Mouse (Mus musculus) small intestine, adult 2 months (tissue): ENCODE data around the gene Dmkn. TPM values are rescaled to one million over a fixed set of nuclear protein-coding genes. Genes with fewer than 3 reads are reported as not detected.

Experiments
- H3K27ac ChIP-seq: fragments of 200-500 bp; 2 replicates; pipeline ENCODE4 v1.5.1; 2012; ENCODE audit warnings: low read depth, low read length, control low read depth, inconsistent platforms; ENCODE audit not compliant: insufficient read depth
- H3K27me3 ChIP-seq: fragments of 200-500 bp; 2 replicates; pipeline ENCODE4 v1.6.1; 2012; ENCODE audit warnings: mild to moderate bottlenecking, moderate library complexity, low read length, inconsistent platforms; ENCODE audit not compliant: control insufficient read depth, insufficient read depth
- H3K36me3 ChIP-seq: fragments of 200-500 bp; 2 replicates; pipeline ENCODE4 v1.6.1; 2012; ENCODE audit warnings: mild to moderate bottlenecking, low read length, control low read depth, inconsistent platforms; ENCODE audit not compliant: control insufficient read depth, insufficient read depth
- H3K4me1 ChIP-seq: fragments of 200-500 bp; 2 replicates; pipeline ENCODE4 v1.6.1; 2012; ENCODE audit warnings: low read length, inconsistent platforms, mixed read lengths; ENCODE audit not compliant: control insufficient read depth, insufficient read depth, insufficient read length
- H3K4me3 ChIP-seq: fragments of 200-500 bp; 2 replicates; pipeline ENCODE4 v1.5.1; 2012; ENCODE audit warnings: low read depth, mild to moderate bottlenecking, control low read depth, inconsistent platforms, low read length, moderate library complexity
- CTCF ChIP-seq: fragments of 200-500 bp; IDR thresholded peaks from 2 replicates; pipeline ENCODE4 v1.5.1; 2012; ENCODE audit warnings: low read depth, mild to moderate bottlenecking, control low read depth, inconsistent platforms, low read length, moderate library complexity, mixed read lengths; ENCODE audit not compliant: insufficient replicate concordance, insufficient read length; ENCODE audit errors: extremely low read depth
- POLR2A ChIP-seq: fragments of 200-500 bp; IDR thresholded peaks from 2 replicates; pipeline ENCODE4 v1.6.1; 2012; ENCODE audit warnings: low read depth, mild to moderate bottlenecking, control low read depth, inconsistent platforms, low read length, moderate library complexity
- WGBS: fragments of 180-500 bp; shearing (Covaris S2); methylation state at CpG from one replicate; pipeline ENCODE4 v1.1.7; 2018; 5-methylcytosine and 5-hydroxymethylcytosine counted together
- polyA plus RNA-seq: library from polyadenylated mRNA; depleted of rRNA; stranded (reverse); fragments of >200 nt; gene quantifications from 2 replicates; pipeline ENCODE4 v1.2.3, GENCODE M21; 2012

The Dmkn gene
- polyA plus RNA-seq, 1 experiment: 1.2 TPM

- Histone ChIP-seq H3K27ac (no peak overlapping the region), H3K4me3 (no peak overlapping the region), H3K4me1 (peaks cover 2% of the 10 kb centered on the region), H3K36me3 (no peaks in the 10 kb centered on the region), H3K27me3 (no peaks in the 10 kb centered on the region)
- WGBS: 73% methylated on average over 13 of the region's 13 CpGs
- TF ChIP-seq CTCF: no peak
- no peak for TF ChIP-seq POLR2A
These were observed 22.4 kb downstream of the Dmkn start for GRCm38 (mm10) chr7:30785721-30786546.

DNA sequence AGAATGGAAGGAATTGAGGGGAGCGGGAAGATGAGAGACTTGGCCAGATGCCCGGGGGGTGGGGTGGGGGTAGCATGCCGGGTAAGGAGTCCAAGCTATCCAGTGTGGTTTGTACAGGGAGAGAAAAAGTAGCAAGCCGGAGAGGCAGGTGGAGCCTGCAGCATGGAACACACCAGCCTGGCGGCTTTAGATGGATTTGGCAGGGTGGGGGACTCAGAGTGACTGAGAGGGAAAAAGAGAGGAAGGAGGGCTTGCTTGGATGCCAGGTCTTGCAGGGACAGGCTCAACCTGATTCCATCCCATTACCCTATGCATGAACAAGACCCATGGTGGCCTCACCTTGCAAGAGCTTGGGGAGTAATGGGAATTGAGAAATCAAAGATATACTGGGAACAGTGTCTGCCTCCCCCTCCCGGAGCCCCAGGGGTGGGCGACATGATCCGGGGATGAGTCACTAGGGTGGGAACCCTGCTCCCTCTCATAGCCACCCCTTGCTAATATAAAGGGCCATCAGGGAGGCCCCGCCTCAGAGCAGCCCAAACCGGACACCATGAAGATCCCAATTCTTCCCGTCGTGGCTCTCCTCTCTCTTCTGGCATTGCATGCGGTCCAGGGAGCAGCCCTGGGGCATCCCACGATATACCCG is 23.9 kb downstream of the Dmkn start, which contains the start of gene Krtdap:
Krtdap (plus strand) TSS at position 520 of the 646 bp plus-strand sequence.
- no peak within 1 kb of the TSS for H3K27ac ChIP-seq
- H3K36me3 ChIP-seq: no peaks in the 10 kb centered on the region
- TF ChIP-seq CTCF (no peak), POLR2A (no peak)
- 70% methylated on average over 15 of the region's 15 CpGs for WGBS
- peaks cover 2% of the 10 kb centered on the region for H3K4me1 ChIP-seq
- H3K27me3 ChIP-seq: no peaks in the 10 kb centered on the region
- no peak within 1 kb of the TSS for H3K4me3 ChIP-seq

DNA sequence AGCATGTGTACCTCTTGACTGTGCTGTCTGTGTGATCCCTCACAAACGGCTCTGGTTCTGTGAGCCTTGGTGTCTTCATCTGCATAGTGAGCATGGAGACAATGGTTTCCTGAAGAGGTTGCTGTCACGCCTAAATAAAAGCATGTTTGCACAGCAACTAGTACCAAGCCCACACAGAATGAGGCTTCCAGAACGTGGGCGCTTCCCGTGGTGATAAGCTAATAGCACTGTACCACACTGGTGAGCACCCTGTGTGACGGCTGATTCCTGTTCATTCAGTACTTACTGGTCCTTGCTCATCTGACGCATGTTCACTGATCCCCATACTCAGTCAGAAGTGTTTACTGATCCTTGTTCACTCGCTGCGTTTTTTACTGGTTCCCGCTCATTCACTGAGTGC is 26.6 kb downstream of the Dmkn start:
- Histone ChIP-seq H3K36me3 (no peaks in the 10 kb centered on the region), H3K27me3 (no peaks in the 10 kb centered on the region), H3K4me3 (no peak overlapping the region), H3K27ac (no peak overlapping the region), H3K4me1 (no peaks in the 10 kb centered on the region; the same call in none of the 2 replicates)
- TF ChIP-seq POLR2A (no peak), CTCF (no peak)
- 67% methylated on average over 10 of the region's 10 CpGs for WGBS

DNA sequence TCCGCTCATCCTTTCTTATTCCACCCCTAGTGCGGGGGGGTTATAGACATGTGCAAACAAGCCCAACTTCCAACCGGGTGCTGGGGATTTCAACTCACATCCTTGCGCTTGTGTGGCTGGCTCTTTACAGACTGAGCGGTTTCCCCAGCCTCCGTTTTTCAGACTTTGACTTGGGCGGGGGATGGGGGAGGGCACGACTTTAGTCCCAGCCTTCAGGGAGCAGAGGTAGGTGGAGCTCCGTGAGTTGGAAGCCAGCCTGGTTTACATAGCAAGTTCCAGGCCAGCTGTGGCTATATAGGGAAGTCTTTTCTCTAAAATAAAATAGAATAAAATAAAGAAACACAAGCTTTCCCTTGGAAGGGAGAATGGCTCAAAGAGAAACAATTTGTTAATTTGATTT is 28.4 kb downstream of the Dmkn start:
- 11% methylated on average over 9 of the region's 9 CpGs for WGBS
- no peaks in the 10 kb centered on the region for H3K4me1 ChIP-seq
- H3K27ac ChIP-seq: no peak overlapping the region
- H3K36me3 ChIP-seq: no peaks in the 10 kb centered on the region
- H3K4me3 ChIP-seq: no peak overlapping the region
- H3K27me3 ChIP-seq: no peaks in the 10 kb centered on the region
- TF ChIP-seq POLR2A (no peak), CTCF (no peak)

- Histone ChIP-seq H3K27me3 (no peaks in the 10 kb centered on the region), H3K4me1 (no peaks in the 10 kb centered on the region), H3K36me3 (no peaks in the 10 kb centered on the region), H3K27ac (no peak overlapping the region), H3K4me3 (no peak overlapping the region)
- TF ChIP-seq CTCF: no peak
- no peak for TF ChIP-seq POLR2A
These were observed 31.4 kb downstream of the Dmkn start for GRCm38 (mm10) chr7:30794921-30795320.

DNA sequence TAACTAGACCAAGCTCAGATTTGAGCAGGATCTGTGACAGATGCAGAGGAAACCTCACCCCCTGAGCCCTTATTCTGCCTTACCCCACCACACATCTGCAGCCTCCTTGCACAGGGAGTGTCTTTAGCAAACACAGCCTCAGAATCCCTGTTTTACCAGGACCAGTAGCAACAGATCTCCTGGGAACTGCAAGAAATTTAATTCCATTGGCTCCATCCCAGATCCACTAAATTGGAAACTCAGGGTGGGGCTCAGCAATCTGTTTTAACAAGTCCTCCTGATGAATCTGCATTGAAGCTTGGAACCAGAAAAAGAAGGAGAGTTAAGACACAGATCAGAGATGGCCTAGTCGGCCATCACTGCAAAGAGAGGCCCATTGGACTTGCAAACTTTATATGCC is 33.2 kb downstream of the Dmkn start:
- H3K4me3 ChIP-seq: no peak overlapping the region
- H3K4me1 ChIP-seq: no peaks in the 10 kb centered on the region
- H3K27me3 ChIP-seq: no peaks in the 10 kb centered on the region
- WGBS: 87% methylated on average over 1 of the region's 1 CpGs
- no peak for TF ChIP-seq POLR2A
- no peak for TF ChIP-seq CTCF
- H3K36me3 ChIP-seq: no peaks in the 10 kb centered on the region
- no peak overlapping the region for H3K27ac ChIP-seq

- no peaks in the 10 kb centered on the region for H3K27me3 ChIP-seq
- no peak for TF ChIP-seq POLR2A
- TF ChIP-seq CTCF: no peak
These were observed 37.1 kb downstream of the Dmkn start for GRCm38 (mm10) chr7:30800653-30801052.

More at GRCm38 (mm10) chr7:30800653-30801052, 37.1 kb downstream of the Dmkn start:
- H3K4me3 ChIP-seq: no peak overlapping the region
- H3K27ac ChIP-seq: no peak overlapping the region
- H3K4me1 ChIP-seq: peaks cover 2% of the 10 kb centered on the region; the same call in 1 of the 2 replicates
- H3K36me3 ChIP-seq: no peaks in the 10 kb centered on the region
